Mouse (Mus musculus): Measurements from ENCODE around the gene Irf3. TPM values are rescaled to one million over a fixed set of nuclear protein-coding genes. Genes with fewer than 3 reads are reported as not detected.

Irf3 gene
- polyA plus RNA-seq, 1 experiment from 2014 or later, result 73.6 TPM

DNA sequence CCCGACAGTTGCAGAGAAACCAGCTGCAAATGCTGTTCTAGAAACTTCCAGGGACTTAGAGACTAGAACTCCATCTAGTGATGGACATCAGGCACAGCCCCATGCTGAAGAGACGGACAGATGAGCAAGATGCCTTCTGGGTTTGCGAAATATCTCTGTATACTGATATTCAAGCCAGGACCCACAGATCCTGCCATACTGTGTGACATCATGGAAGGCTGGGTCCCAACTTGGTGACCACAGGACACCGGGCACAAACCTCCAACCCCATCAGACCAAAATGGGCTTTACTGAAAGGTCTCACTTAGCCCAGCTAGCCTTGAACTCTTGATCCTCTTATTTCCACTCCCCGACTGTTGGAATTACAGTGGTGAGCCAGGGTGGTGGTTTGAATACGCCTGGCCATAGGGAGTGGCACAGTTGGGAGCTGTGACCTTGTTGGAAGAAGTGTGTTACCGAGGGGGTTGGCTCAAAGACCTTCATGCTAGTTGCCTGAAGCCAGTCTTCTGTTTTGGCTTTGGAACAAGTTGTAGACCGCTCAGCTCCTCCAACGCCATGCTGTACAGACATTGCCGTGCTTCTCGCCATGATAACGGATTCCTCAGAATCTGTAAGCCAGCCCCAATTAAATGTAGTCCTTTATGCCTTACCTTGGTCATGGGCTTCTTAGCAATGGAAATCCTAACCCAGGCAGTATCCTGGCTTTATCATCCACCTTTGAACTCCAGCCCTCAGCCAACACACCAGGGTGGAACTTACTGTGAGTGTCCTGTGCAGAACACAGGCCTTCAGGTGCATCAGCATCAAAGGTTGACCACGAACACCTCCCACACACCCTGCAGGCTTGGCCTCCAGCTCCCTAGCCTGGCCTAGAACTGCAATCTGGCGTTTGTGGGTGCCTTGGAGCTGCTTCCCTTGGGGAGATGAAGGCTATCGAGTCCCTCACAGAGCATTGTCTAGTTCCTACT lies 27.1 kb downstream of the Irf3 start:
- no peak for DNase-seq (ENCODE audit: low spot score)

DNA sequence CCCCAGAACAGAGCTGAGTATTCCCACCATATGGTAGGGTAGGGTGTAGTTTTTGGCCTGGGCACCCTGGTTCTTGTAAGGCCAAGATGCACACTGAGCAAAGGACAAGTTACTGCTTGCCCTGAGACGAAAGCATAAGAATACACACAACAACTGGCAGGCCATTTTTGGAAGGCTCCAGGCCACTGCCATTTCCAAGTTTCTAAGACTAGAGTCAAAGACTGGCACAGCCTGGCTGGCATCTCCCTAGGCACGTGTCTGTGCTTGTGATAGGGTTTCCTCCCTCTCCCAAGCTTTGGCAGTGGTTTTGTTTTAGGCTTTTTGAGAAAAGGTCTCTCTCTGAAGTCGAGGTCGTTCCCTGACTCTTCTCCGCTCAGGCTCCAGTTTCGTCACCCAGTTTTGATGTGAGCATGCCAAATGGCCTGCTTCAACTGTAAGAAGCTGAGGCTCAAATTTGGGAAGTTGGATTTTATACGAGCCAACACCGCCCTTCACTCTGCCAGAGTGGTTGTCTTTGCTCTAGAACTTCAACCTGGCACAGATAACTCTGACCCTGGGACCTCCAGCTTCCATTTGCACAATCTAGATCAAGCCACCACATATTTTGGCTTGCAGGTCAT lies 28.3 kb downstream of the Irf3 start:
- no peak overlapping the region for H3K9ac ChIP-seq (ENCODE audit: low read depth, low read length)
- H3K9me3 ChIP-seq (replicated peaks; ENCODE audit: low read length), result no peaks in the 10 kb centered on the region
- 69% methylated on average over 8 of the region's 8 CpGs for WGBS
- TF ChIP-seq CTCF (IDR thresholded peaks at IDR 0.05; ENCODE audit: low read depth), result no peak
- no peaks in the 10 kb centered on the region for H3K4me1 ChIP-seq (replicated peaks; ENCODE audit: insufficient read depth, low read length)
- H3K36me3 ChIP-seq (ENCODE audit: insufficient read depth, low read length), result peaks cover 38% of the 10 kb centered on the region
- H3K27me3 ChIP-seq (ENCODE audit: insufficient read depth, low read length), result no peaks in the 10 kb centered on the region
- H3K4me3 ChIP-seq (replicated peaks; ENCODE audit: low read depth, low read length), result no peak overlapping the region
- ATAC-seq (replicated peaks; ENCODE audit: low FRiP score, low read depth), result no peak
- H3K4me2 ChIP-seq (ENCODE audit: low read length), result no peak overlapping the region
- DNase-seq (ENCODE audit: low spot score), result no peak
- H3K27ac ChIP-seq, result no peak overlapping the region

More for the DNA sequence above, 27.1 kb downstream of the Irf3 start:
- no peak overlapping the region for H3K27ac ChIP-seq
- no peaks in the 10 kb centered on the region for H3K27me3 ChIP-seq (ENCODE audit: insufficient read depth, low read length)
- H3K4me1 ChIP-seq (replicated peaks; ENCODE audit: insufficient read depth, low read length), result no peaks in the 10 kb centered on the region
- ATAC-seq (replicated peaks; ENCODE audit: low FRiP score, low read depth), result no peak
- H3K9ac ChIP-seq (ENCODE audit: low read depth, low read length), result no peak overlapping the region
- no peak overlapping the region for H3K4me2 ChIP-seq (ENCODE audit: low read length)
- H3K9me3 ChIP-seq (replicated peaks; ENCODE audit: low read length), result no peaks in the 10 kb centered on the region
- H3K4me3 ChIP-seq (replicated peaks; ENCODE audit: low read depth, low read length), result no peak overlapping the region
- peaks cover 26% of the 10 kb centered on the region for H3K36me3 ChIP-seq (ENCODE audit: insufficient read depth, low read length)
- WGBS, result 86% methylated on average over 15 of the region's 15 CpGs
- no peak for TF ChIP-seq CTCF (IDR thresholded peaks at IDR 0.05; ENCODE audit: low read depth)

DNA sequence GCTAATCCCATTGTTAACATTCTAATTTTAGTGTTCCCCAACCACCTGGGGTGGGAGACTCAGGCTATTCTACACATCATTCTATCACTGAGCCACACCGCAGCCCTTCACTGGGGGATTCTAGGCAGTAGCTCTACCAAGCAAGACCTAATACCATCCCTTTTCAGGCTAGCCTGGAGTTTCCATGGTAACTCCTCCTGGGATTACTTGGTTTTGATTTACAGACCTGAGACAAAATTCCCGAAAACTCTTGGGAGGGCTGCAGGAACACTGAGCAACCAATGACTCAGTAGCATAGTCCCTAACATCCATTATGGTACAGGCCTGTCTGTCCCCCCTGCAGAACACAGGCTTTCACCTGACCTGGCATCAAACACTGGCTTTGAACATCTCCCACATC lies 28.8 kb downstream of the Irf3 start:
- H3K27ac ChIP-seq, result no peak overlapping the region

DNA sequence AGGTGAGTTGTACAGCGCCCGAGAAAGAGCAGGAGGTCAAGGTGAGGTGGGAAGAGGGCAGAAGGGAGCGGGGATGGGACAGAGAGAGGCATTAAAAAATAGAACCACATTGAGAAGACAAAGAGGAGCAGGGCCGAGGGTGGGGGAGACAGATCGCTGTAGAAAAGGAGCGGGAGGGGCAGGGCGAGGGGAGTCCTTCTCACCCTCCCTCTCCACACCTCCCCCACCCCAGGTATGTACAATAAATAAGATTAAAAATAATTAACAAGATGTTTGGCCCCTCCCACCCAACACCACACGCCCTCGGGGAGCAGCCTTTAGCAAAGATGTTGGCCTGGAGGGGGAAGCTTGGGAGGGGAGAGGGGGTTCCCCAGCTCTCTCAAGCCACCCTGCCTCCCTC lies 30.3 kb downstream of the Irf3 start:
- no peak for DNase-seq (ENCODE audit: low spot score)
- no peaks in the 10 kb centered on the region for H3K9me3 ChIP-seq (replicated peaks; ENCODE audit: low read length)
- no peak overlapping the region for H3K9ac ChIP-seq (ENCODE audit: low read depth, low read length)
- H3K4me3 ChIP-seq (replicated peaks; ENCODE audit: low read depth, low read length), result no peak overlapping the region
- 87% methylated on average over 9 of the region's 9 CpGs for WGBS
- no peak for TF ChIP-seq CTCF (IDR thresholded peaks at IDR 0.05; ENCODE audit: low read depth)
- H3K4me1 ChIP-seq (replicated peaks; ENCODE audit: insufficient read depth, low read length), result no peaks in the 10 kb centered on the region
- H3K36me3 ChIP-seq (ENCODE audit: insufficient read depth, low read length), result peaks cover 57% of the 10 kb centered on the region
- no peaks in the 10 kb centered on the region for H3K27me3 ChIP-seq (ENCODE audit: insufficient read depth, low read length)
- no peak overlapping the region for H3K4me2 ChIP-seq (ENCODE audit: low read length)
- H3K27ac ChIP-seq, result no peak overlapping the region
- ATAC-seq (replicated peaks; ENCODE audit: low FRiP score, low read depth), result no peak

More for the DNA sequence above, 28.8 kb downstream of the Irf3 start:
- ATAC-seq (replicated peaks; ENCODE audit: low FRiP score, low read depth), result no peak
- DNase-seq (ENCODE audit: low spot score), result no peak
- Histone ChIP-seq H3K9ac (ENCODE audit: low read depth, low read length) (no peak overlapping the region), H3K27me3 (ENCODE audit: insufficient read depth, low read length) (no peaks in the 10 kb centered on the region), H3K4me2 (ENCODE audit: low read length) (no peak overlapping the region), H3K4me3 (replicated peaks; ENCODE audit: low read depth, low read length) (no peak overlapping the region), H3K9me3 (replicated peaks; ENCODE audit: low read length) (no peaks in the 10 kb centered on the region), H3K36me3 (ENCODE audit: insufficient read depth, low read length) (peaks cover 43% of the 10 kb centered on the region), H3K4me1 (replicated peaks; ENCODE audit: insufficient read depth, low read length) (no peaks in the 10 kb centered on the region)
- TF ChIP-seq CTCF (IDR thresholded peaks at IDR 0.05; ENCODE audit: low read depth), result no peak
- 53% methylated on average over 2 of the region's 2 CpGs for WGBS

DNA sequence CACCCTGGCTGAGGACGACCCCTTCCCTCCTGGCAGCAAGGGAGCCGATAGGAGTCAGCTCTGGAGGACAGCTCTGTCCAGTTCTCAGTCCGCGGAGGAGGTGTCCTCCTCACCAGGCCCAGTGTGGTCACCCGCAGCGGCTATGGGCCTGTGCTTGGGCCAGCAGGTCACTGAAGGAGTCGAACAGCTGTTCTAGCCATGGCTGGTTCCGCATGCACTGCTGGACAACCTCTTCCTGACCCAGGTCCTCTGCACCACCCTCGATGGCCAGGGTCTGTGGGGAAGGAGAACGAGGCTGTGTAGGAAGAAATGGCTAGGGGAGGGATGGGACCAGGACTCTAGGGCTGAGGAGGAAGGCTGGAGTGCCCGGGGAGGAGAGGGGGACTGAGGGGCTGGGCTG lies 30.9 kb downstream of the Irf3 start:
- H3K36me3 ChIP-seq (ENCODE audit: insufficient read depth, low read length), result peaks cover 62% of the 10 kb centered on the region
- no peak for TF ChIP-seq CTCF (IDR thresholded peaks at IDR 0.05; ENCODE audit: low read depth)
- WGBS, result 72% methylated on average over 11 of the region's 11 CpGs

DNA sequence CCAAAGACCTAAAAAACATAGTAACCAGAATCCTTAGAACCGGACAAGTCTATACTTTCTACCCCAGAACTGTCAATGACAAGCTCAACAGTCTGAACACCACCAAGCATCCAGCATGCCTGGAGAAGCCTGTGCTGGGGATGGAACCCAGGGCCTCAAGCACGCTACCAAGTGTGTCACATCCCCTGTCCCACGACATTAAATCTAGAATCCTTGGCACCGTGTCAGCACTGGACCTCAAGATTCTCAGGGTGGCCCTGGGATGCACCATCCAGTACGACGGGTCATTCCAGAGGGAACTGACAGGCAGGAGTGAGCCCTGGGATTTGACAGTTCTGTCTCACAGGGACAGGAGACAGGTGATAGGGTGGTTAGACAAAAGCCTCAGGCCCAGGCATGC lies 32.5 kb downstream of the Irf3 start:
- DNase-seq (ENCODE audit: low spot score) (no peak), ATAC-seq (replicated peaks; ENCODE audit: low FRiP score, low read depth) (no peak)
- H3K27me3 ChIP-seq (ENCODE audit: insufficient read depth, low read length), result no peaks in the 10 kb centered on the region
- no peaks in the 10 kb centered on the region for H3K9me3 ChIP-seq (replicated peaks; ENCODE audit: low read length)
- no peak overlapping the region for H3K27ac ChIP-seq
- no peak for TF ChIP-seq CTCF (IDR thresholded peaks at IDR 0.05; ENCODE audit: low read depth)
- no peak overlapping the region for H3K4me3 ChIP-seq (replicated peaks; ENCODE audit: low read depth, low read length)
- no peak overlapping the region for H3K9ac ChIP-seq (ENCODE audit: low read depth, low read length)
- WGBS, result 92% methylated on average over 6 of the region's 6 CpGs
- no peak overlapping the region for H3K4me2 ChIP-seq (ENCODE audit: low read length)
- peaks cover 79% of the 10 kb centered on the region for H3K36me3 ChIP-seq (ENCODE audit: insufficient read depth, low read length)
- H3K4me1 ChIP-seq (replicated peaks; ENCODE audit: insufficient read depth, low read length), result no peaks in the 10 kb centered on the region

More for the DNA sequence above, 30.9 kb downstream of the Irf3 start:
- no peak for DNase-seq (ENCODE audit: low spot score)
- H3K9ac ChIP-seq (ENCODE audit: low read depth, low read length), result no peak overlapping the region
- H3K4me3 ChIP-seq (replicated peaks; ENCODE audit: low read depth, low read length), result no peak overlapping the region
- no peaks in the 10 kb centered on the region for H3K4me1 ChIP-seq (replicated peaks; ENCODE audit: insufficient read depth, low read length)
- H3K27me3 ChIP-seq (ENCODE audit: insufficient read depth, low read length), result no peaks in the 10 kb centered on the region
- ATAC-seq (replicated peaks; ENCODE audit: low FRiP score, low read depth), result no peak
- no peak overlapping the region for H3K4me2 ChIP-seq (ENCODE audit: low read length)
- no peaks in the 10 kb centered on the region for H3K9me3 ChIP-seq (replicated peaks; ENCODE audit: low read length)
- no peak overlapping the region for H3K27ac ChIP-seq

Measured in kidney, postnatal 0 days (tissue).